Mouse (Mus musculus): ENCODE results near the gene Pabpc1l. TPM values are rescaled to one million over a fixed set of nuclear protein-coding genes. Genes with fewer than 3 reads are reported as not detected.

The Pabpc1l gene
- 2.5 and 3.7 TPM in 2 replicates for polyA plus RNA-seq (2012; rRNA removed)

GRCm38 (mm10) chr2:164025150-164025549 is at the start of gene Pabpc1l:
Gene Pabpc1l, plus strand, starts transcription at chr2:164025450.

DNA sequence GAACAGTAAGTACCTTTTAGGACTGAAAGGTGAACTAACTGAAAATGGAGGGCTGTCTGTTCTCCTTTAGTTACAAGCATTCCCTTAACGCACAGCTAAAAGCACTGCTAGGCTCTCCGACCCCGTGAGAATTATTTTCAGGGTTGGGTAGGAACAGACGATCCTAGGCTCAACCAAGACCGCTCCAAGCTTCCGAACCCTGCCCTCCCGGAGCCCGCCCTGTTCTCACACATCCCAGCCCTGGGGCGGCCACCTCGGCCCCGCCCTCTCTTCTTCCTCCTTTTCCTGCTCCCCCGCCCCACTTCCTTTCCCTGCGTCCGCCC is 30.6 kb upstream of the Pabpc1l start, which contains the start of gene Ywhab:
Gene Ywhab, plus strand, starts transcription at position 307 of the 323 bp plus-strand sequence.

GRCm38 (mm10) chr2:164070142-164070764 is 45.0 kb downstream of the Pabpc1l start, which contains the start of gene Stk4:
Gene Stk4, plus strand, starts transcription at chr2:164070322.

DNA sequence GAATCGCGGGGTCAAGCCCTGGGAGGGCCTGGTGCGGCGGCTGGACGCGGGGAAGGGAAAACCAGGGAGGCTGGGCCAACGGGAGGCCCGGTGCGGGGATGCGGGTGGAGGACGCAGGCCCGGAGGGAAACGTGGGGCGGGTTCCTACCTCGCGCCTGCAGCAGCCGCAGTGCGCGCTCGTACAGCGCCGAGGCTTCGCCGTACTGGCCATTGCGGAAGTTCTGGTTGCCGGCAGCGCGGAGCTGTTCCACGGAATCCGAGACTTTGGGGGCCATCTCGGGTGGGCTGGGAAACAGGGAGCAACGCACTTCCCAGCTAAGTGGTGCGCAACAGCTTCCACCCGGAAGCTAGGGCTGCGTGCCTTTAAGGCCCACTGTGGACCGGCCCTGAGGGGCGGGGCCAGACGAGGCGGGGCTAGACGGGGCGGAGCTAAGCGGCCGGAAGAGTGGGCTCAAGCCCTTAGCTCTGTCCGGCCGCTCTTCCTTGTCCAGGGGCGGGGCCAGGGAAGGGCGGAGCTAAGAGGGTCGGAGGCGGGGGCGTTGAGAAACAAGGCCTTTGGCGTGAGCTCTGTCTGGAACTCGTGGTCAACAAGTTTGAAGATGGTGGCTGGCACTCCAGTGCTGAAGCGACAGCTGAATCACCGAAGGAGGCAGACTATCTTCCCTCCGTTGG is 45.7 kb downstream of the Pabpc1l start, which contains the start of gene Tomm34:
Gene Tomm34, minus strand, starts transcription at position 405 of the 672 bp plus-strand sequence.

Other genes starting within 250 kb of the Pabpc1l start
- 0.05 and 0.20 TPM in 2 replicates for gene Ccn5, start 204.6 kb upstream of the Pabpc1l start, polyA plus RNA-seq (2012; rRNA removed)
- gene Kcnk15, start 171.8 kb upstream of the Pabpc1l start, polyA plus RNA-seq (2012; rRNA removed): 0.02 TPM in 1 of 2 replicates, not detected in the other
- gene Rims4, start 106.8 kb upstream of the Pabpc1l start, polyA plus RNA-seq (2012; rRNA removed): 1.1 and 1.8 TPM in 2 replicates
- 146 and 164 TPM in 2 replicates for gene Ywhab, start 30.5 kb upstream of the Pabpc1l start, polyA plus RNA-seq (2012; rRNA removed)
- 25.4 and 52.5 TPM in 2 replicates for gene Stk4, start 44.9 kb downstream of the Pabpc1l start, polyA plus RNA-seq (2012; rRNA removed)
- gene Tomm34, start 45.7 kb downstream of the Pabpc1l start, polyA plus RNA-seq (2012; rRNA removed): 31.3 and 37.2 TPM in 2 replicates
- gene Kcns1, start 145.7 kb downstream of the Pabpc1l start, polyA plus RNA-seq (2012; rRNA removed): 0.08 and 0.24 TPM in 2 replicates
- not detected in 2 replicates for gene Wfdc5, start 157.3 kb downstream of the Pabpc1l start, polyA plus RNA-seq (2012; rRNA removed)
- gene Wfdc12, start 165.2 kb downstream of the Pabpc1l start, polyA plus RNA-seq (2012; rRNA removed): not detected in 2 replicates
- not detected in 2 replicates for gene Wfdc15a, start 174.7 kb downstream of the Pabpc1l start, polyA plus RNA-seq (2012; rRNA removed)
- 0.22 TPM in 1 of 2 replicates, not detected in the other for gene Wfdc15b, start 196.2 kb downstream of the Pabpc1l start, polyA plus RNA-seq (2012; rRNA removed)
- not detected in 2 replicates for gene Svs2, start 213.0 kb downstream of the Pabpc1l start, polyA plus RNA-seq (2012; rRNA removed)
- not detected in 2 replicates for gene Svs3b, start 231.2 kb downstream of the Pabpc1l start, polyA plus RNA-seq (2012; rRNA removed)